Mouse (Mus musculus) spleen, postnatal 4 days (tissue): ENCODE data around the gene Asb8.

Experiments
- DNase-seq, 2 experiments: peaks; one replicate each; pipeline ENCODE4 v3.0.0; 2022; ENCODE audit warnings: low spot score in 2 of 2

Asb8 gene

DNA sequence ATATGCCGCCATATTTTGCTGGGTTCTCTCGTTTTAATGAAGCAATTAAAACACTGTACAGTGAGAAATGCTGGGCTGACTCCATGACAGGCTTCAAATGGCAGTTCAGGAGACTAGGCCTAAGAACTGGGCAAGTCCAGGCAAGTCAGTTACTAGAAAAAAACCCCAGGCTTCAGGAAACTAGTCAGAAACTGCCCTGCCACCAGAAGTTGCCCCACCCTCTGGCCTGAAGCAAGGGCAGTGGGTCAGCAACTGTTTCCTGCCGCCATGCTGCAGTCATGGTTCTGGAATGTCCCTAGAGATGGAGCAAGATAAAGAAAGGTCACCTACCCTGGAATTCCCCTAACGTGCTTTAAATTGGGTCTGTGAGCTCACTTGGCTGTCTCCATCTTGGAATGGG lies 9.5 kb downstream of the Asb8 start:
- DNase-seq: no peak

- DNase-seq: no peak
These were observed 10.2 kb downstream of the Asb8 start for GRCm38 (mm10) chr15:98155272-98155671.

DNA sequence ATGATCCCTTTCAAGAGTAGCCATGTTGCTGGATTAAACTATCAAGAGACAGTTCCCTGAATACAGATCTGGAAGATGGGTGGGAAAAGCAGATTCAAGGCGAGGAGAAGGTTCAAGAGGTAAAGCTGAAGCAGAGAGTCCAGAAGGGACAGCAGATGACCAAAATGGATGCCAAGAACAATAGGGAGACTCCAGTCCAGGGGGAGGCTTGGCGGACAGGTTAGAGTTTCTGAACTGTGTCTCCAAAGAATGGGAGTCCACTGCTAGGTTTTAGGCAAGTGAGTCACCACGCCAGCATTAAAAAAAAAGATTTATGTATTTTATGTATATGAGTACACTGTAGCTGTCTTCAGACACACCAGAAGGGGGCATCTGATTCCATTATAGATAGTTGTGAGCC lies 10.8 kb downstream of the Asb8 start:
- DNase-seq: no peak

GRCm38 (mm10) chr15:98154146-98154545 lies 11.3 kb downstream of the Asb8 start:
- DNase-seq: no peak

GRCm38 (mm10) chr15:98153625-98154024 lies 11.8 kb downstream of the Asb8 start:
- no peak for DNase-seq

DNA sequence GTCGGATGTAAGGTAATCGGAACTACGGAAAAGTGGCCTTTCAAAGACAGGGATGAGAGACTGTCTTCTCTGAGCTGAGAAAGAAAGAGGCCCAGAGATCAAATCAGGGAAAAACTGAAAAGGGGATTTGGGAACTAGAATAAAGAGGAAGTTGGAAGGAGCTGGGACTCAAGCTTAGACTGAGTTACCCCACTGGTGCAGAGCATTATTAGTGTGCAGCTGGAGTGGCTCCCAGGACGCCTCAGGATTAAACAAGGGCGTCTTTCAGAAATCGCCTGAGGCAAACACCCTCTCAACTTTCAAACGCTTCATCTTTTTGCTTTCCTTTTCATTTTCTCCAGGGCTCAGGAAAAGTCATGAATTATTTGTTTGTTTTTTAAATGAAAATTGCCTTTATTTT lies 12.5 kb downstream of the Asb8 start:
- no peak for DNase-seq

DNA sequence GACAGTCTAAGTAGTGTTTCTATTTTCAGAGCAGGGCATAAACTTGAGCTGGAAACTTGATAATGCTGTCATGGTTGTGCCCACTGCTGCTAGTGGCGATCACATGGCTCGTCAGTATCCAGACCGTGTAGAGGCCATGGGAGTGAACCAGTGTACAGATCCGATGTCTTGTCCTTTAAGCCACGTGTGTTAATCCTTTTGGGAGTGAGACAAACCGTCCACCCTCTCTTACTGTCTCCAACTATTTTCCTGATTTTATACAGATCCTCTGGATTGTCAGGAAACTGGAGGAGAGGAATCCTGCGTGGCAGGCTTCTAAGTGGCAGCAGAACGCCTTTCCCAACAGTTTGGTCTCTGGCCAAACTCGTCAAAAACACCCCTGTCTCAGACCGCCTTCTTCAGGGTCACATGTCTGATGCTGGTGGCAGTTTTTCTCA lies 16.2 kb downstream of the Asb8 start:
- DNase-seq: no peak

DNA sequence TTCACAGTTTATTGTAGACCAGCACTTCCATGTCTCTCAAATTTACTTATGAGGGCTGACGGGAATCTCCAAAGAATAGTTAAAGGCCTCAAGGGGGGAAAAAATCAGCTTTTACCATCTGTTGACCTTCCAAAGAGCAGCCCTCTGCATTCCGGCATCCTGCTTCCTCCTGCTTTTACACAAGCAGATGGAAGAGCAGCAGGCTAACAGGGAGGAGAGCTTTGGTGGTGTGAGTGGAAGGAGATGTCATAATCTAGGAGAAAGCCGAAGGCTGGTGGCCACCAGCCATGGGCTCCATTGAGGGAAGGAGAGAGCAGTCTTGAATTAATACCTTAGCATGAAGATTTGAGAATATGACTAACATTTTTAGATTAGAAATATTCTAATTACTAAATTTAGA lies 17.1 kb downstream of the Asb8 start:
- no peak for DNase-seq

- peak; percentile 90 to 97 for DNase-seq
These were observed 19.8 kb downstream of the Asb8 start for GRCm38 (mm10) chr15:98145559-98146181.

DNA sequence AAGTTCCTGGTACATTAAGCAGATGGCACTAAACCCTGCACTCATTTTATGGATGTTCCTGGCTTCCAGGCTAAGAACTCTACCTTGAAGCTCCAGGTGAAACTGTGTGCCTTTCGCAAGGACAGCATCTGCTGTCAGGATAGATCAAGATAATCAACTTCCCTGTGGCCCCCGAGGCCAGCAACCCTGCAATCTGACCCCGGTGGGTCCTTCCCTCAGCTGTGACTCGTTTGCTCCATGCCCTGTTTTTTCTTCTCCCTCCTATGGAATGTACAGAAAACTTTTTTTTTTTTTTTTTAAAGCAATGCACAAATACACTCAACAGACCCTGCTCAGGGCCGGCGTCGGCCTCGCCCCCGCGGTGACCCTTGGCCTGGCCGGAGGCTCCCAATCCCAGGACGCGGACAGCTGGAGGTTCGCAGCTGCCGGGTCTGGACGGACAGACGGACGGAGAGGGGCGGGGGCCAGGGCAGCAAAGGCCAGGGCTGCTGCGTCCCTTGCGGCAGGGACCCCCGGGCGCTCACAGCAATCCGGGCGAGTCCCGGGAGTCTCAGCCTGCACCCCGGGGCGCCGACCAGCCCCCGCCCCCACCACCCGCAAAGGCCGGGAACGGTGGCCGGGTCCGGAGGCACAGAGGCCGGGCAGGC lies 20.4 kb downstream of the Asb8 start:
- no peak for DNase-seq

DNA sequence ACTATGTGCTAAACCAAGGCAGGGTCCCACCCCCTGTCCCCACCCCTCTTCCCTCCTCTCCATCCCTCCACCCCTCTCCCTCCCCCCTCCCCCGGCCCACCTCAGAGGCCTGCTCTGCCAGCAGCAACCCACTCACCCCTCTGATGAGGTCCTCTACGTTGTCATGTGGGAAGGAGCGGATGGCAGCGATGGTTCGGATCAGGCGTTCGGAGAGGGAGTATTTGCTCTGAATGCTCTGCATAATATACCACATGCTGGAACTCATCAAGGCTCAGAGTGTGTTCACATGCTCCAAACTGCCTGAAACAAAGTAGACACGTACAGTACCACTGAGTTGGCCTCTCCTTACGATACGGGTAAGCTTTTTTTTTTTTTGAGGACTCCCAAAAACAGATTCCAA lies 22.9 kb downstream of the Asb8 start:
- no peak for DNase-seq

GRCm38 (mm10) chr15:98140809-98141208 lies 24.6 kb downstream of the Asb8 start:
- no peak for DNase-seq

GRCm38 (mm10) chr15:98139763-98140162 lies 25.7 kb downstream of the Asb8 start:
- no peak for DNase-seq

GRCm38 (mm10) chr15:98136871-98137270 lies 28.6 kb downstream of the Asb8 start:
- DNase-seq: no peak

DNA sequence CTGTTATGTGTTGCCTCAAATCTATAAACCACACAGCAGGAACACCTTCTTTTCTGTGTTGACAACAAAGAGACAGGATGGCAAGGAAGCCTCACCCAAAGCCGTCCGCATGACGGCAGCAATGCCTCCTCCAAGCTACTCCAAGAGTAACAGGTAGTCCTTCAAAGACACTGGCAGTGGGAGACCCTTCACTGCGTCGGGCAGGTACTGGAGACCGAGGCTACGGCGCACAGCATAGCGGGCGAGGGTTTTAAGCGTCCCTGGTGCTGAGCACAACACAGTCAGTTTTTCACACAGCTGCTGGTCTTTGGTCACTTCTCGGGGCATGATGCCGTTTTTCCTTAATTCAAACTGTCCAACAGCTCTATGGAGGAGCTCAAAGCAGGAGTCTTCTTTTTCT lies 29.8 kb downstream of the Asb8 start:
- DNase-seq: no peak

GRCm38 (mm10) chr15:98134666-98135065 lies 30.8 kb downstream of the Asb8 start:
- no peak for DNase-seq

GRCm38 (mm10) chr15:98134034-98134433 lies 31.4 kb downstream of the Asb8 start:
- DNase-seq: no peak

DNA sequence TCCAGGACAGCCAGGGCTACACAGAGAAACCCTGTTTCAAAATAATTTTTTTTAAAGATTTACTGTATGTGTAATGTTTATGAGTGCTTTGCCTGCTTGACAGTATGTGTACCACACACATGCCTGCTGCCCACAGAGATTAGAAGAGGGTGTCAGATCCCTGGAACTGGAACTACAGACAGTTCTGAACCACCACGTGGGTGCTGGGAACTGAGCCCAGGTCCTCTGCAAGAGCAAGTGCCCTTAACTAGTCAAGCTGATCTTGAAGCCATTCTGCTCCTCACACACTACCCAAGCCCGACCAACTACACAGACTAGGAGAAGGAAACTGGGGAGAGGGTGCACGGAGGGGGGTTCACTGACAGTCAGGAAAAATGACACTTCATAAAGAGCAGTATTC lies 32.0 kb downstream of the Asb8 start:
- DNase-seq: no peak

GRCm38 (mm10) chr15:98131942-98132655 lies 33.3 kb downstream of the Asb8 start:
- DNase-seq: no peak

DNA sequence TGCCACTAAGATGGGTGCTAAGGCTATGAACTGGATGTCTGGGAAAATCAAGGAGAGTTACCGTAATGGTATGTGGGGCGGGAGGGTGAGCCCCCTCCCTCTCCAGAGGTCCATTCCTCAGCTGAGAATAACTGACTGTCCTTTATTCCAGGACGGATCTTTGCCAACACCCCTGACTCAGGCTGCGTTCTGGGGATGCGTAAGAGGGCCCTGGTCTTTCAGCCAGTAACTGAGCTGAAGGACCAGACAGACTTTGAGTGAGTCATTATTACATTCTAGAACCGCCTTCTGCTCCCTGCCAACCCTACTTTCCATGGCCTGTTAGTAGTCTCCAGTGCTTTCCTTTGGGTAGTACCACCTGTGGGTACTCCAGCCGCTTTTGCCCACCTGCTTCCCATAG lies 34.0 kb downstream of the Asb8 start:
- no peak for DNase-seq

DNA sequence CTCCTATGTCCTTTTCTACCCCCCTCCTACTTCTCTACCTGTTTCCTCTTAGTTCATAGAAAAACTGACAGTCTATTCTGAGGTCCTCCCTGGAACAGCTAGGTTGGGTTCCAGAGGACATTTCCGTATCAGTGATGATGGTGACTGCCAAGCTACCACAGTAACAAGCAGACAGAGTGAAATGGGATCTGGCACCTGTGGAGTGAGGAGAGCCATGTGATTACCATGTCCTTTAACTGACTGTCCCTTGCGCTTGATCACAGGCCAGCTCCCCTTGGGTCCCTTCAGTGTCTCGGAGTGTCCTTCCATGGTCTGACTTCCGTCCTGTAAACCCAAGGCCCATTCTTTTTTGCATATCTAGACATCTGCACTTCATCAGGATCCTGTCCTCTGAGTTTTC lies 34.4 kb downstream of the Asb8 start:
- no peak for DNase-seq

GRCm38 (mm10) chr15:98120831-98121230 lies 44.6 kb downstream of the Asb8 start:
- no peak for DNase-seq

GRCm38 (mm10) chr15:98119363-98119762 lies 46.1 kb downstream of the Asb8 start:
- no peak for DNase-seq
